Mouse (Mus musculus) testis, adult 2 months (tissue): ENCODE data around the gene Mmp9. TPM values are rescaled to one million over a fixed set of nuclear protein-coding genes. Genes with fewer than 3 reads are reported as not detected.

Experiments used
- H3K27ac ChIP-seq: fragments of 200-500 bp; 2 replicates; pipeline ENCODE4 v1.5.1; 2012; ENCODE audit warnings: low read depth, low read length; ENCODE audit not compliant: control insufficient read depth, insufficient read depth
- H3K27me3 ChIP-seq: fragments of 200-500 bp; 2 replicates; pipeline ENCODE4 v1.6.1; 2012; ENCODE audit warnings: mild to moderate bottlenecking, low read length, moderate library complexity; ENCODE audit not compliant: control insufficient read depth, insufficient read depth
- H3K36me3 ChIP-seq: fragments of 200-500 bp; 2 replicates; pipeline ENCODE4 v1.6.1; 2012; ENCODE audit warnings: mild to moderate bottlenecking, low read length; ENCODE audit not compliant: control insufficient read depth, insufficient read depth
- H3K4me1 ChIP-seq: fragments of 200-500 bp; 2 replicates; pipeline ENCODE4 v1.6.1; 2012; ENCODE audit warnings: low read length; ENCODE audit not compliant: control insufficient read depth, insufficient read depth
- H3K4me3 ChIP-seq: fragments of 200-500 bp; 2 replicates; pipeline ENCODE4 v1.5.1; 2012; ENCODE audit warnings: low read depth, mild to moderate bottlenecking, low read length, moderate library complexity, mixed read lengths; ENCODE audit not compliant: control insufficient read depth
- CTCF ChIP-seq: fragments of 200-500 bp; IDR thresholded peaks from 2 replicates; pipeline ENCODE4 v1.5.1; 2012; ENCODE audit warnings: low read depth, mild to moderate bottlenecking, inconsistent platforms, low read length, moderate library complexity; ENCODE audit not compliant: control insufficient read depth, insufficient read depth, insufficient replicate concordance
- POLR2A ChIP-seq: fragments of 200-500 bp; IDR thresholded peaks from 2 replicates; pipeline ENCODE4 v1.6.1; 2012; ENCODE audit warnings: low read depth, mild to moderate bottlenecking, inconsistent platforms, low read length, moderate library complexity; ENCODE audit not compliant: control insufficient read depth
- polyA plus RNA-seq: library from polyadenylated mRNA; depleted of rRNA; stranded (reverse); fragments of >200 nt; gene quantifications from 2 replicates; pipeline ENCODE4 v1.2.3, GENCODE M21; 2012; rRNA removed

The Mmp9 gene
- polyA plus RNA-seq, 1 experiment: 0.37 TPM

GRCm38 (mm10) chr2:165001958-165002357 lies 61.4 kb downstream of the Mmp9 start:
- Histone ChIP-seq H3K27ac (no peak overlapping the region), H3K4me1 (peaks cover 15% of the 10 kb centered on the region), H3K36me3 (peaks cover 13% of the 10 kb centered on the region), H3K27me3 (no peaks in the 10 kb centered on the region), H3K4me3 (no peak overlapping the region)
- no peak for TF ChIP-seq POLR2A

GRCm38 (mm10) chr2:165003108-165003507 lies 62.5 kb downstream of the Mmp9 start:
- no peak overlapping the region for H3K4me3 ChIP-seq
- no peak for TF ChIP-seq CTCF
- no peak for TF ChIP-seq POLR2A
- peaks cover 6% of the 10 kb centered on the region for H3K4me1 ChIP-seq
- H3K36me3 ChIP-seq: peaks cover 15% of the 10 kb centered on the region
- H3K27ac ChIP-seq: no peak overlapping the region
- H3K27me3 ChIP-seq: no peaks in the 10 kb centered on the region

- TF ChIP-seq CTCF (no peak), POLR2A (no peak)
- H3K4me3 ChIP-seq: no peak overlapping the region
- H3K27ac ChIP-seq: no peak overlapping the region
- H3K4me1 ChIP-seq: no peaks in the 10 kb centered on the region
- no peaks in the 10 kb centered on the region for H3K27me3 ChIP-seq
- H3K36me3 ChIP-seq: peaks cover 15% of the 10 kb centered on the region
These were observed 63.7 kb downstream of the Mmp9 start for GRCm38 (mm10) chr2:165004237-165004636.

Other genes with a start within 250 kb of the Mmp9 start
- not detected in 2 replicates for gene Spint4, start 242.3 kb upstream of the Mmp9 start, polyA plus RNA-seq
- gene Spint5, start 225.5 kb upstream of the Mmp9 start, polyA plus RNA-seq: 0.69 and 0.93 TPM in 2 replicates
- gene Wfdc3, start 194.8 kb upstream of the Mmp9 start, polyA plus RNA-seq: 118 and 120 TPM in 2 replicates
- gene Dnttip1, start 194.8 kb upstream of the Mmp9 start, polyA plus RNA-seq: 32.4 and 43.1 TPM in 2 replicates
- 57.7 and 60.0 TPM in 2 replicates for gene Ube2c, start 170.9 kb upstream of the Mmp9 start, polyA plus RNA-seq
- 0.89 and 5.6 TPM in 2 replicates for gene Tnnc2, start 160.8 kb upstream of the Mmp9 start, polyA plus RNA-seq
- gene Snx21, start 155.0 kb upstream of the Mmp9 start, polyA plus RNA-seq: 9.7 and 11.9 TPM in 2 replicates
- 45.6 and 47.9 TPM in 2 replicates for gene Acot8, start 135.9 kb upstream of the Mmp9 start, polyA plus RNA-seq
- 18.0 and 19.5 TPM in 2 replicates for gene Zswim3, start 135.7 kb upstream of the Mmp9 start, polyA plus RNA-seq
- 25.3 and 26.0 TPM in 2 replicates for gene Zswim1, start 118.1 kb upstream of the Mmp9 start, polyA plus RNA-seq
- 154 and 173 TPM in 2 replicates for gene Spata25, start 112.2 kb upstream of the Mmp9 start, polyA plus RNA-seq
- 22.7 and 25.9 TPM in 2 replicates for gene Ctsa, start 107.9 kb upstream of the Mmp9 start, polyA plus RNA-seq
- gene Neurl2, start 107.3 kb upstream of the Mmp9 start, polyA plus RNA-seq: 1.2 and 1.3 TPM in 2 replicates
- gene Pltp, start 83.1 kb upstream of the Mmp9 start, polyA plus RNA-seq: 18.0 and 23.7 TPM in 2 replicates
- gene Pcif1, start 61.5 kb upstream of the Mmp9 start, polyA plus RNA-seq: 17.0 and 19.3 TPM in 2 replicates
- gene Zfp335, start 29.0 kb upstream of the Mmp9 start, polyA plus RNA-seq: 9.8 and 10.6 TPM in 2 replicates
- gene Slc12a5, start 20.0 kb downstream of the Mmp9 start, polyA plus RNA-seq: 15.9 and 16.6 TPM in 2 replicates
- 37.0 and 40.3 TPM in 2 replicates for gene Ncoa5, start 94.1 kb downstream of the Mmp9 start, polyA plus RNA-seq
- gene Cd40, start 114.8 kb downstream of the Mmp9 start, polyA plus RNA-seq: 0.54 and 0.99 TPM in 2 replicates
- 26.9 and 28.7 TPM in 2 replicates for gene 1700025C18Rik, start 150.0 kb downstream of the Mmp9 start, polyA plus RNA-seq